Mouse (Mus musculus) lung, postnatal 14 days (tissue): Measurements from ENCODE around the gene Smad3.

Experiments used
- DNase-seq: peaks from one replicate; pipeline ENCODE4 v3.0.0; 2021

The Smad3 gene

DNA sequence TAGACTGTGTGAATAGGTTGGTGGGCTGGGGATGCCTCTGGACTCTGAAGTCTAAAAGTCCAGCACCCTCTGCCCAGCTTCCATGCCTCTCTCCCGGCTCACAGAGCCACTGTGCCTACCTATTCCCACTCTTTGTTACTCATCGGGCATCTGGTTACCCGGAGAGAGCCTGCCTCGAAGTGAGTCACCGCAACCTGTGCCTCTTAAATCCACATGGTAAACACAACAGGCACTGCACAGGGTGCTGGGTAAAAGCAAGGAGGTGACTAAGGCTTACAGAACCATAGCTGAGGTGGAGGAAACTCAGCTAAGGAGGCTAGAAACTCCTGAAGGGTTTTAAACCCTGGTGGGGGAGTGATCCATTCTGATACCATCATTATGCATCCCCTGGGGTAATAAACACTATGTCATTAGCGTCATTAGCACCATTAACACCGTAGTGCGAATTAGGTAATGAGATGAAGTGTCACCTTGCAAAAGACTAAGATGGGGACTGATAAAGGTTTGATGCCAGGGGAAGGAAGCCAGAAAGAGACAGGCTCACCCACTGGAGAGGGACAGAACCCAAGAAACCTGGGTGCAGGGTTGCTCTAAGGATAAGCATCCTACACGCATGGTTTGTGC lies 38.9 kb downstream of the Smad3 start:
- DNase-seq: no peak

DNA sequence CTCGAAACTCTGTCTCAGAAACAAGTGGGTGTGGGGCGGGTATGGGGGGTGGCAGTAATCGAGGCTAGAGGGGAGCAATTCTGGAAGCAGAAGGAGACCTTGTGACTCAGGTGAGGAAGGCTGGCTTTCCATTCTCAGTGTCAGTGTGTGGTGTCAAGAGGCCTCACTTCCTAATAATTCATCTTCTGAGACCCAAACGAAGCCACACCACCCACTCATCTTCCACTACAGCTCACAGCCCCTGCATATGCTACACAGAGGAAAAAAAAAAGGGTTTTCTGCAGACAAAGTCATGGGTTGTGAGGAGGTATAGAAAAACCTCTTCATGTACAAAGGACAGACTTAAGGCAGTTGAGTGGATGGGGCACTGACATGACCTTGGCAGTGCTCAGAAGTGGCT lies 39.6 kb downstream of the Smad3 start:
- no peak for DNase-seq

- no peak for DNase-seq
Observed at GRCm38 (mm10) chr9:63717474-63718005, 40.3 kb downstream of the Smad3 start.

GRCm38 (mm10) chr9:63716150-63717138 lies 41.4 kb downstream of the Smad3 start:
- DNase-seq: peak; percentile 84

DNA sequence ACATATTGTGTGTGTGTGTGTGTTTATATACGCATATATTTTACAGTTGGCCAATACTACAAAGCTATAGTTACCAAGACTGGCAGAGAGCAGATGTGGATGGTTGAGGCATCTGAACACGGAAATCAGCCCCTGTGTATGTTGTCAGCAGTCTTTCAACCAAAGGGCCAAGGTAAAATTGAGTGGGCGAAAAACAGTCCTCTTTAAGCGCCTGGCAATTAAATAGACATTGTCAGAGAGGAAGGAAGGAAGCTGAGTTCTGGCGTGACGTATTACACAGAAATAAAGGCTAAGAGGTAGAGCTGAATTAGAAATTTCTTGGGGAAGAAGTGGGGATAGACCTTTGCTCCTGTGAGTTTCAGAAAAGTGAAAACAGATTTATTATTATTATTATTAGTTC lies 43.2 kb downstream of the Smad3 start:
- no peak for DNase-seq

- DNase-seq: no peak
Observed at GRCm38 (mm10) chr9:63712838-63713237, 45.0 kb downstream of the Smad3 start.

DNA sequence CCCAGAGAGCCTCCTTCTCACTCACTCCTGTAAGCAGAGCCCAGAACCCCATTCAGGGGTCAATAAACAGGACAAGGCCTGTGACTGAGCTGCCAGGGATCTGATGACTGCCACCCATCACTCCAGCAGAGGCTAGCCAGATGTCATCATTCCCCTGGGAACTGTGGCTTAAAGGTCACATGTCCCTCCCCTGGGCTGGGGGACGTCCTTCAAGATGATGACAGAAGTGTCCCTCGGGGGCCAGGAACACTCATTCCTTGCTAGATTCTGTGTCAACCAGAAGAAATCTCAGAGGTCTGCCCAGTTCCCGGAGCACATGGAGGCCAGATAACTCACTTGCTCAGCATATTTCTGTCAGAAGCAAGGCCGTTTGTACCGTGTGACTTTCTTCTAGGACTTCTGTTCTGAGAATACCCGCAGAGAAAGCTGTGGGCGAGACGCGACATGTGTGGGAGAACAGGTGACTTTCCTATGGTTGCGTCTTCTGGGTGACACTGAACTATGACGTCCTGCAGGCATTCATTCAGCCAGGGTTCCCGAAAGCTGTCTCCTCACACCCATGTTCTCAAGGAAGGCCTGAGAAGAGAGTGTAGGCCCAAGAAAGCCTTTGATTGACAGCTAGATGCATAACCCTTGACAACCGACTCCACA lies 46.1 kb downstream of the Smad3 start:
- peak; percentile 55 for DNase-seq

DNA sequence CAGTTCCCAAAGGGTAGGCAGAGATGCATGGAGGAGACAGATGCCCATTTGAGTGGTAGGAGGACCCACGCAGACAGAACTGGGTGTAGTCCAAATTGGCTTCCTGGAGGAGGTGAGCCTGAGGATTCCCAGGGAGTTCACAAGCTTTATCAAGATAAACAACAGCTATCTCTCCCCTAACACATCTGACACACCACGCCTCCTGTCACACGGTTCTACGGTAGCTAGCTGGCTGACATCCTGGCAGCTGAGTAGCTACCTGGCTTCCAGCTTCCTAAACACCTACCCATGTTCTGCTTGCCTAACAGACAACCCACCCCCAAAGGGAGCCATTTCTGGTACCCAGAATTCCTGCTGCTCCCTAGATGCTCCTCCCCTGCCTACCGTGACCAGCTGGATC lies 47.9 kb downstream of the Smad3 start:
- no peak for DNase-seq

DNA sequence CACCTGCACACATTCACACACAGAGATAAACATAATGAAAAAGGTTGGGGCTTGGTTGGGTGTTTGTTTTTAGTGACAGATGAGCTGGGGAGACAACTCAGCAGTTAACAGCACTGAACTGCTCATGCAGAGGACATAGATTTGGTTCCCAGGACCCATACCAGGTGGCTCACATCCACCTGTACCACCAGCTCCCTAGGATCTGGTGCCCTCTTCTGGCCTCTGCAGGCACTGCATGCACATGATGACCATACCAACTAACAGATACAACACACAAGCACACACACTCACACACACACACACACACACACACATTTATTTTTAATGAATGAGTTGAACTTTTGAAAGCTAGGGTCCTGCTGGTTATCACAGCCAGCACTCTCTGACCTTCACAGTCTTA lies 48.5 kb downstream of the Smad3 start:
- no peak for DNase-seq

DNA sequence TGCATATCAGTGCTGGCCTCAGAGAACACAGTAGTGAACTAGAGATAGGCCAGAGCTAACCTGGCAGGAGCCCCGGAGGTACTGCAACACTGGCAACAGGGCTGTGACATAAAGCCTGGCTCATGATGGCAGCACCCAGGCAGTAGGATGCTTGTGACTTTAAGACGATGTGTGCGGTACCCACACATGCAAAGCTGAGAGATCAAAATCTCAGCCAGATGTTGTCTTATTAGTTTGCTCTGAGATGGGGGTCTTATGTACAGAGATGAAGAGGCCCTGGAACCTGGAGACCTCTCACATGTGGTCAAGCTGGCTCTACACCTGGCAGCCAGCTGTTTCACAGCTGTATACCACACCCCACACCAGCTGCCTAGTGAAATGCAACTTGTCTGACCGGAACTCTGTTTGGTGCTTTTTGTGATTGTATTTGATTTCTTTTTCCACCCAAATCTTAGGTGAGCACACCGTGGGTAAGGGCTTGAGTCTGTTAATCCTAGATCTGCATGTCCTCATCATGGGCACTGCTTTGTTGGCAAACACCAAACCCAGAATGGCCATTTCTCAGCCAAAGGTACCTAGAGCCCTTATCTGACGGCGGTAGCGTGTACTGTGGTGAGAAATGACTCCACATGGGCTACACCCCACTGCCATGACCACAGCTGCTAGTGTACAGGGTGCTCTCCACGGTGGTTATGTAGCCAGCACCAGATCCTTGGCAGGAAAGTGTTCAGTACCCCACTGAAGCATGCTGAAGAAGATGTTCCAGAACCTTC lies 49.8 kb downstream of the Smad3 start:
- DNase-seq: no peak

DNA sequence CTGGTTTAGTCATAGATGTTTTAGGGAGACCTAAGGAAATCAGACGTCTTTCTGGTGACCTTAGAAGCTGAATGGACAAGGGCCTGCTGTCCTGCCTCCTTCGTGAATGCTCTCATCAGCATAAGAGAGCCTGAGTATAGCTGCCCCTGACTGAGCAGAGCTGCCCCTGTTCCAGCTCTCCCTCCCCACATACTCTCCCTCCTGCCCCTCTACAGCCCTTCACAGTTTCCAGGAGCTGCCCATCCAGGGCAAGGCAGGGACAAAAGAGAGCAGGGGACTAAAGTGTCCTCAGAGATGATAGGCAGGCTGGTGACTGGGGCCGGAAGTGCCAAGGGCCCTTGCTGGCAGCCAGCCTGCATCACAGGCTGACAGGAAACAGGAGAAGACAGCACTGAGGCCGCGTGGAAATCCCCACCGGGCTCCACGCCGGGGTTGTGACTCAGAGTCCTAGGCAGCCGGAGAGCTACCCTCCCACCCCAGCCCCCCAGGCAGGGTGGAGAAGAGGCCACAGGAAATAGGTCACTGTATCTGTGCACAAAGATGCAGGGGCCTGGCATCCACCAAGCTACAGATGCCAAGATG lies 51.6 kb downstream of the Smad3 start:
- DNase-seq: peak; percentile 70

DNA sequence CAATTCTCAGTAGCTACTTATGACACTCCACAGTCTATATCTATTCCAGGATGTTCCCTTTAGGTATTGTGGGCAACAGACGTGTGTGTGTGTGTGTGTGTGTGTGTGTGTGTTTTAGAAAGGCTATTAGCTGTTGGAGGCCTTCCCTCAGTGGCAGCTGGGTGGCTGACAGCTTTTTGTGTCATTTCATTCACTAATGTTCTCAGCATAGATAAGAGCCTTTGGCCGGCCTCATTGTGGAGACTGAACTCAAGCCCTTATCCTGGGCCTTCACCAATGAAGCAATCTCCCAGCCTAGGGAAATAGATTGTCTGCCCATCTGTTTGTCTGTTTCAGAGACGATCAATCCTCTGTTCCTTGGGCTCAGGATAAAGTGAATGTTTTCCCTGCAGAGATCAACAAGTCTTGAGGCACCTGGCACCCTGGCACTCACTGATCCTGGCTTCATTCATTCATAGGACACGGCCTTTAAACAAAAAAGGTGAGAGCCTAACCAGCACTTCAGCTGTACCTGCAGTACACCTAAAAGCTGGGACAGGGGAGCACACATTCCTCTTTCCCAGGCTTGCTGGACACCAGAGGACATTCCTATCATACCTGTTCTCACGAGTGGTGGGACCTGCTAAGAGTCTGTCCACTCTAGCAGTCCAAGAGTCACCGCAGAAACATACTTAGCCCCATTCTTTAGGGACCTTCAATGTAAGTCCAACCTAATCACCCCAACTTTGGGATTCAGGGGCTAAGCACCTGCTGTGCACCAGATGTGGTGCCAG lies 52.6 kb downstream of the Smad3 start:
- no peak for DNase-seq

DNA sequence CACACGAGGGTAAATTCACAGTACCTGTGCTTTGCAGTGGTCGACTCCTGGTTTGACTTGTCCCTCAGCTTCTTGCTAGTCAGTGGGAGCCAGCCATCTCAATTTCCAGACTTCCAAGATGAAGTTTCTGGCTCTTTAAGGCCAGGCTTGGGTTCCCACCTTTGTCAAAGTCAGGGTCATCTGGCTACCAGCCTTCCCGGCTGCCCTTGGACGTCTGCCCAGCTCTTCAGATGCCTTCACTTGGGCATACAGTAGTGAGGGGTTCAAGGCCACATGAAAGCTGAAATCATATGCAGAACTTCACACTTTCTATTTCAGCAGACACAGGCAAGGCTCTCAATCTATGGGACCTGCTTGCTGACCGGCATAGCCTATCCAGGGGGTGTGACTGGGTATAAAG lies 53.7 kb downstream of the Smad3 start:
- no peak for DNase-seq

DNA sequence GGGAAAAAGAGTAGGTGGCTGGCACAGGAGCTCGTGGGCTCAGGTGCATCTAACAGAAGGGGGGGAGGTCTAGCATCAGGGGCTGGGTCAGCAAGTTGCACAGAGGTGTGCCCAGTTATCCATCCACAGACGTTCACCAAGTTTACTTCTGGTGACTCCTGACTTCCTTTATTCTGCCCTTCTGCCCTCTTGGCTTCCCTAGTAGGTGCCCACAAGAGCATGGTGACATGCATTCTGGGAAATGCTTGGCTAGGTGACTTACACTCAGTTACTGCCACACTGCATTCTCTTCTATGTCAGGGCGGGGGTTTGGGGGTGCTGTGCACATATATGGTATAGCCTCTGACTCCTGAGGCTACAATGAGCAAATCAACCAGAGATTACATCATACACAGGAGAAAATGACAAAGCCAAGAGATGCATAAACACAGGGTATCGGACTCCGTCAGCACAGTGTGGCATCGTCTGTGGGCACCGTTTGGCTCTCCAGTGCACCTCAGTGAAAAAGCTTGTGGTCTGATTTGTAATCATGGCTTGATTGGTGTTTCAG lies 54.5 kb downstream of the Smad3 start:
- DNase-seq: no peak

- no peak for DNase-seq
Observed at GRCm38 (mm10) chr9:63702502-63703013, 55.2 kb downstream of the Smad3 start.

- DNase-seq: no peak
Observed at GRCm38 (mm10) chr9:63701957-63702309, 55.9 kb downstream of the Smad3 start.

DNA sequence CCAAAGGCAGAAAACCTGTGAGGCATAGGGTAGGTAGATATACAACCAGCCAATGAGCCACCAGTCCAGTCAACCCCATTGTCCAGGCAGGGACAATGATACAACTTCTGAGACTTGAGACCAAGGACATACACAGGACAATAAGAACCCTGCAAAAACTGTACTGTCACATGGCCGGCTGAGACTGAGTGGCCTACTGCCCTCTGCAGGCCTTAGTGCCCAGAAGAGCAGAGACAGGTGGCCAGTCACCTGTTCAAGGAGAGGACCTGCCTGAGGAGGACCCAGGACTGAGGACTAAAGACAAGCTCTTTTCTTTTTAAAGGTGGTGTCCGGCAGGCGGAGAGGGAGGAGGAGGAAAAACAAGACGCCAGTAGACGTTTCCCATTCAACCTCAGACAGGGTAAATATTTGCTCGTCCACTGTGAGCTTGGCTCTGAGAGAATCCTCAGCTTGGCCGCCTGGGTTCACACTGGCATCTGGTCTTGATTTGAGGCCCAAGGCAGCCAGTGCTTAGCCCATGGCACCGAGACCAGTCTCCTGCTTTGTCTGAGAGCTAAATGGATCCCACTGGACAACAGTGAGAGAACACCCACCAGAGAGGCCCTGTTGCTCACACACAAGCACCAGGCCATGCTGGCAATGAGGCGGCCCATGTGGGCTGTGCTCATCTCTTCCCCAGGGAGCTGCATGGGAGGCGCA lies 56.4 kb downstream of the Smad3 start:
- no peak for DNase-seq

GRCm38 (mm10) chr9:63699145-63699544 lies 58.6 kb downstream of the Smad3 start:
- DNase-seq: no peak

- peak; percentile 52 for DNase-seq
Observed at GRCm38 (mm10) chr9:63698320-63699045, 59.3 kb downstream of the Smad3 start.

DNA sequence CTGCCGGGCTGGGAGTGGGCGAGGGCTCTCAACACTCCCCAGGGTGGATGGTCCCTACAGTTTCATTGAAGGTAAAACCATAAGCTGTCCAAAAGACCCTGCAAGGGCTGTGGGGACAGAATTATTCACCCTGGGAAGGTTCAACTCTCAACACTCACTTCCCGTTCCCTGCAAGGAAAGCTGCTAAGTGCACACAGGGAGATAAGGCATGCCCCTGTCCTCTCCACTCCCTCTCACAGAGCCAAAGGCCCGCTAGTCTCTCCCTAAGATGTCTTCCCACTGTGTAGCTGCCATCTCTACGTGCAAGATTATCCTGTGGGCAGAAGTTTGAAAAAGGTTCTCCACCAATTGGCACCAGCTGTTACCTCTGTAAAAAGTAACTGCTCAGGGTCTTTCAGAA lies 60.2 kb downstream of the Smad3 start:
- no peak for DNase-seq
